Mouse (Mus musculus) midbrain, embryonic 16.5 days (tissue): ENCODE results near the gene 4932415D10Rik. TPM values are rescaled to one million over a fixed set of nuclear protein-coding genes. Genes with fewer than 3 reads are reported as not detected.

Source experiments
- ATAC-seq: fragments of 200-750 bp; cut with Nextera tagmentation; 2 replicates; pipeline ENCODE4 v1.8.0; 2017; ENCODE audit warnings: moderate TSS enrichment
- H3K27ac ChIP-seq: fragments of 300-500 bp; sonication (generic); 2 replicates; pipeline ENCODE4 v1.5.1; 2014; ENCODE audit warnings: mild to moderate bottlenecking, low read length, mixed read lengths
- H3K27me3 ChIP-seq: fragments of 300-500 bp; sonication (generic); 2 replicates; pipeline ENCODE4 v1.6.1; 2014; ENCODE audit warnings: low read depth, low read length, mixed read lengths; ENCODE audit not compliant: control insufficient read depth, insufficient read depth
- H3K36me3 ChIP-seq: fragments of 300-500 bp; sonication (generic); 2 replicates; pipeline ENCODE4 v1.6.1; 2014; ENCODE audit warnings: mild to moderate bottlenecking, low read length, moderate library complexity, mixed read lengths; ENCODE audit not compliant: control insufficient read depth, insufficient read depth
- H3K4me1 ChIP-seq: fragments of 300-500 bp; sonication (generic); 2 replicates; pipeline ENCODE4 v1.6.1; 2014; ENCODE audit warnings: mild to moderate bottlenecking, low read length, mixed read lengths; ENCODE audit not compliant: control insufficient read depth, insufficient read depth
- H3K4me2 ChIP-seq: fragments of 300-500 bp; sonication (generic); 2 replicates; pipeline ENCODE4 v1.6.1; 2014; ENCODE audit warnings: mild to moderate bottlenecking, low read length, mixed read lengths
- H3K4me3 ChIP-seq: fragments of 300-500 bp; sonication (generic); 2 replicates; pipeline ENCODE4 v1.5.1; 2014; ENCODE audit warnings: low read depth, mild to moderate bottlenecking, low read length, moderate library complexity, mixed read lengths
- H3K9ac ChIP-seq: fragments of 300-500 bp; sonication (generic); 2 replicates; pipeline ENCODE4 v1.6.1; 2014; ENCODE audit warnings: low read depth, low read length, mixed read lengths
- H3K9me3 ChIP-seq: fragments of 300-500 bp; sonication (generic); replicated peaks from 2 replicates; pipeline ENCODE4 v1.6.1; 2014; ENCODE audit warnings: mild to moderate bottlenecking, low read length, mixed read lengths; ENCODE audit not compliant: control insufficient read depth, poor library complexity, severe bottlenecking
- WGBS: fragments of 180-500 bp; shearing (Covaris S2); extraction: QIAGEN DNeasy Blood & Tissue Kit; methylation state at CpG from one replicate; pipeline ENCODE4 v1.1.7; 2014; 5-methylcytosine and 5-hydroxymethylcytosine counted together
- polyA plus RNA-seq: library from polyadenylated mRNA; unstranded; fragments of >200 nt; fragmentation: Nextera tagmentation; extraction: Ambion mirVana; gene quantifications from 2 replicates; pipeline ENCODE4 v1.2.1, GENCODE M21; 2015

The 4932415D10Rik gene
- polyA plus RNA-seq, 1 experiment from 2014 or later: not detected

- no peaks in the 10 kb centered on the region for H3K27me3 ChIP-seq
- peaks cover 10% of the 10 kb centered on the region for H3K4me1 ChIP-seq
- peak overlapping the region; percentile 75 for H3K4me2 ChIP-seq
- H3K36me3 ChIP-seq: peaks cover 6% of the 10 kb centered on the region
- WGBS: 71% methylated on average over 5 of the region's 5 CpGs
- H3K9me3 ChIP-seq: peaks cover 14% of the 10 kb centered on the region
- peak overlapping the region; percentile 92 for H3K4me3 ChIP-seq
- no peak for ATAC-seq
- peak overlapping the region; percentile 92 for H3K27ac ChIP-seq
- peak overlapping the region; percentile 90 for H3K9ac ChIP-seq
Observed at GRCm38 (mm10) chr10:82241401-82241788, 75.0 kb downstream of the 4932415D10Rik start.

- peak within 1 kb of the TSS; percentile 92 for H3K4me3 ChIP-seq
- peak within 1 kb of the TSS; percentile 90 for H3K9ac ChIP-seq
- peak within 1 kb of the TSS; percentile 75 for H3K4me2 ChIP-seq
- H3K27ac ChIP-seq: peak within 1 kb of the TSS; percentile 92
- peaks cover 10% of the 10 kb centered on the region for H3K4me1 ChIP-seq
- peaks cover 14% of the 10 kb centered on the region for H3K9me3 ChIP-seq
- H3K27me3 ChIP-seq: no peaks in the 10 kb centered on the region
- WGBS: 3% methylated on average over 27 of the region's 27 CpGs
- ATAC-seq: peak; percentile 100
- H3K36me3 ChIP-seq: peaks cover 8% of the 10 kb centered on the region
Observed at GRCm38 (mm10) chr10:82240742-82241400, 75.5 kb downstream of the 4932415D10Rik start, which contains the start of gene Zfp938. TSS of gene Zfp938 (minus strand) at chr10:82241280.

Other genes with a start within 250 kb of the 4932415D10Rik start
- 6.5 and 7.5 TPM in 2 replicates for gene BC024063, start 233.2 kb downstream of the 4932415D10Rik start, polyA plus RNA-seq
- 9.8 and 11.0 TPM in 2 replicates for gene AU041133, start 188.6 kb downstream of the 4932415D10Rik start, polyA plus RNA-seq
- 29.9 and 33.0 TPM in 2 replicates for gene Zfp938, start 75.3 kb downstream of the 4932415D10Rik start, polyA plus RNA-seq
- gene Gm4924, start 37.7 kb upstream of the 4932415D10Rik start, polyA plus RNA-seq: 14.5 and 16.6 TPM in 2 replicates
- gene Gm1553, start 176.0 kb upstream of the 4932415D10Rik start, polyA plus RNA-seq: not detected in 2 replicates